Mouse (Mus musculus) megakaryocyte, embryonic 14.5 days (primary cell): ENCODE data around the gene Parp14. TPM values are rescaled to one million over a fixed set of nuclear protein-coding genes. Genes with fewer than 3 reads are reported as not detected.

Source experiments
- H3K27me3 ChIP-seq: replicated peaks from 2 replicates; pipeline ENCODE3; 2012; ENCODE audit warnings: inconsistent platforms
- H3K36me3 ChIP-seq: replicated peaks from 2 replicates; pipeline ENCODE3; 2012; ENCODE audit warnings: low read length, inconsistent platforms, mixed read lengths
- H3K4me1 ChIP-seq: 2 replicates; pipeline ENCODE4 v1.6.1; 2012; ENCODE audit warnings: inconsistent platforms
- H3K4me3 ChIP-seq: replicated peaks from 2 replicates; pipeline ENCODE3; 2012; ENCODE audit warnings: moderate library complexity, mild to moderate bottlenecking, inconsistent platforms
- H3K9me3 ChIP-seq: 2 replicates; pipeline ENCODE4 v1.6.1; 2012; ENCODE audit warnings: inconsistent platforms
- FLI1 ChIP-seq: IDR thresholded peaks from 2 replicates; pipeline ENCODE4 v1.6.1; 2012; ENCODE audit warnings: low read length, inconsistent platforms, mixed read lengths
- GATA1 ChIP-seq: IDR thresholded peaks from 3 replicates; pipeline ENCODE4 v1.6.1; 2012; ENCODE audit warnings: mixed read lengths, low read length, inconsistent platforms, borderline replicate concordance
- polyA plus RNA-seq: library from polyadenylated mRNA; stranded (reverse); fragments of >175 nt; gene quantifications from 2 replicates; pipeline ENCODE4 v1.2.3, GENCODE M21; 2012; ENCODE audit warnings: low replicate concordance; ENCODE audit not compliant: insufficient read depth

Gene Parp14
- polyA plus RNA-seq, 1 experiment, result 1.3 TPM

GRCm38 (mm10) chr16:35834653-35835052 lies 36.7 kb downstream of the Parp14 start:
- no peaks in the 10 kb centered on the region for H3K27me3 ChIP-seq
- TF ChIP-seq GATA1 (no peak), FLI1 (no peak)
- no peak overlapping the region for H3K4me3 ChIP-seq
- H3K4me1 ChIP-seq, result no peaks in the 10 kb centered on the region
- no peaks in the 10 kb centered on the region for H3K9me3 ChIP-seq
- H3K36me3 ChIP-seq, result peaks cover 31% of the 10 kb centered on the region

- H3K27me3 ChIP-seq, result no peaks in the 10 kb centered on the region
- H3K36me3 ChIP-seq, result peaks cover 31% of the 10 kb centered on the region
These were observed 38.4 kb downstream of the Parp14 start for GRCm38 (mm10) chr16:35832926-35833325.

GRCm38 (mm10) chr16:35829999-35830398 lies 41.3 kb downstream of the Parp14 start:
- Histone ChIP-seq H3K27me3 (no peaks in the 10 kb centered on the region), H3K36me3 (peaks cover 20% of the 10 kb centered on the region), H3K4me1 (no peaks in the 10 kb centered on the region), H3K9me3 (no peaks in the 10 kb centered on the region; the same call in 1 of the 2 replicates), H3K4me3 (no peak overlapping the region)
- TF ChIP-seq FLI1 (no peak), GATA1 (no peak)

More at GRCm38 (mm10) chr16:35832926-35833325, 38.4 kb downstream of the Parp14 start:
- H3K9me3 ChIP-seq, result no peaks in the 10 kb centered on the region; the same call in 1 of the 2 replicates
- no peak for TF ChIP-seq GATA1
- no peaks in the 10 kb centered on the region for H3K4me1 ChIP-seq
- H3K4me3 ChIP-seq, result no peak overlapping the region

- Histone ChIP-seq H3K4me3 (no peak overlapping the region), H3K4me1 (peaks cover 8% of the 10 kb centered on the region; the same call in 1 of the 2 replicates), H3K9me3 (no peaks in the 10 kb centered on the region), H3K27me3 (peaks cover 11% of the 10 kb centered on the region), H3K36me3 (no peaks in the 10 kb centered on the region)
- TF ChIP-seq FLI1 (no peak), GATA1 (no peak)
These were observed 53.9 kb downstream of the Parp14 start for GRCm38 (mm10) chr16:35817255-35818089.

GRCm38 (mm10) chr16:35813119-35813518 lies 58.2 kb downstream of the Parp14 start:
- Histone ChIP-seq H3K27me3 (peaks cover 12% of the 10 kb centered on the region), H3K4me1 (peaks cover 8% of the 10 kb centered on the region; the same call in 1 of the 2 replicates), H3K9me3 (0 out of 2 replicates have a peak, but pooled peaks cover 2% of the 10 kb centered on the region), H3K36me3 (no peaks in the 10 kb centered on the region), H3K4me3 (no peak overlapping the region)
- no peak for TF ChIP-seq FLI1
- no peak for TF ChIP-seq GATA1

GRCm38 (mm10) chr16:35808838-35809237 lies 62.5 kb downstream of the Parp14 start:
- Histone ChIP-seq H3K36me3 (no peaks in the 10 kb centered on the region), H3K27me3 (peaks cover 5% of the 10 kb centered on the region), H3K9me3 (0 out of 2 replicates have a peak, but pooled peaks cover 2% of the 10 kb centered on the region), H3K4me1 (no peaks in the 10 kb centered on the region), H3K4me3 (no peak overlapping the region)
- TF ChIP-seq GATA1 (no peak), FLI1 (no peak)

- Histone ChIP-seq H3K27me3 (peaks cover 5% of the 10 kb centered on the region), H3K4me1 (no peaks in the 10 kb centered on the region), H3K4me3 (no peak overlapping the region), H3K9me3 (0 out of 2 replicates have a peak, but pooled peaks cover 2% of the 10 kb centered on the region), H3K36me3 (no peaks in the 10 kb centered on the region)
- no peak for TF ChIP-seq FLI1
- TF ChIP-seq GATA1, result no peak
These were observed 63.7 kb downstream of the Parp14 start for GRCm38 (mm10) chr16:35807663-35807992.

GRCm38 (mm10) chr16:35806973-35807662 lies 64.2 kb downstream of the Parp14 start:
- 0 out of 2 replicates have a peak, but pooled peaks cover 2% of the 10 kb centered on the region for H3K9me3 ChIP-seq
- no peaks in the 10 kb centered on the region for H3K4me1 ChIP-seq
- no peaks in the 10 kb centered on the region for H3K36me3 ChIP-seq
- TF ChIP-seq FLI1, result no peak
- no peak for TF ChIP-seq GATA1
- peaks cover 3% of the 10 kb centered on the region for H3K27me3 ChIP-seq
- no peak overlapping the region for H3K4me3 ChIP-seq

GRCm38 (mm10) chr16:35803723-35804122 lies 67.6 kb downstream of the Parp14 start:
- H3K36me3 ChIP-seq, result no peaks in the 10 kb centered on the region
- H3K4me1 ChIP-seq, result no peaks in the 10 kb centered on the region
- peaks cover 14% of the 10 kb centered on the region for H3K9me3 ChIP-seq
- no peak overlapping the region for H3K4me3 ChIP-seq
- H3K27me3 ChIP-seq, result peaks cover 3% of the 10 kb centered on the region
- TF ChIP-seq GATA1, result no peak
- TF ChIP-seq FLI1, result no peak

GRCm38 (mm10) chr16:35802163-35802562 lies 69.2 kb downstream of the Parp14 start:
- TF ChIP-seq FLI1, result no peak
- H3K36me3 ChIP-seq, result no peaks in the 10 kb centered on the region
- peaks cover 3% of the 10 kb centered on the region for H3K27me3 ChIP-seq
- peaks cover 25% of the 10 kb centered on the region for H3K9me3 ChIP-seq
- no peaks in the 10 kb centered on the region for H3K4me1 ChIP-seq
- H3K4me3 ChIP-seq, result no peak overlapping the region
